Mouse (Mus musculus) limb, embryonic 14.5 days (tissue): Measurements from ENCODE around the gene BC016579. TPM values are rescaled to one million over a fixed set of nuclear protein-coding genes. Genes with fewer than 3 reads are reported as not detected.

Source experiments
- ATAC-seq: fragments of 200-750 bp; cut with Nextera tagmentation; 2 replicates; pipeline ENCODE4 v1.8.0; 2017; ENCODE audit warnings: low read depth, moderate number of reproducible peaks, moderate TSS enrichment; ENCODE audit not compliant: low FRiP score
- DNase-seq: peaks from one replicate; pipeline ENCODE4 v3.0.0-alpha.2; 2015; ENCODE audit warnings: low spot score
- H3K27ac ChIP-seq: fragments of 300-500 bp; sonication (generic); replicated peaks from 2 replicates; pipeline ENCODE4 v1.5.1; 2014; ENCODE audit warnings: low read depth, mild to moderate bottlenecking, low read length, moderate library complexity, mixed read lengths
- H3K27me3 ChIP-seq: fragments of 300-500 bp; sonication (generic); 2 replicates; pipeline ENCODE4 v1.6.1; 2014; ENCODE audit warnings: low read length, mixed read lengths; ENCODE audit not compliant: control insufficient read depth, insufficient read depth
- H3K36me3 ChIP-seq: fragments of 300-500 bp; sonication (generic); 2 replicates; pipeline ENCODE4 v1.6.1; 2014; ENCODE audit warnings: mild to moderate bottlenecking, low read length, moderate library complexity, mixed read lengths; ENCODE audit not compliant: control insufficient read depth, insufficient read depth
- H3K4me1 ChIP-seq: fragments of 300-500 bp; sonication (generic); 2 replicates; pipeline ENCODE4 v1.6.1; 2014; ENCODE audit warnings: antibody characterized with exemption, low read length, mixed read lengths; ENCODE audit not compliant: control insufficient read depth, insufficient read depth
- H3K4me2 ChIP-seq: fragments of 300-500 bp; sonication (generic); replicated peaks from 2 replicates; pipeline ENCODE4 v1.6.1; 2014; ENCODE audit warnings: low read depth, mild to moderate bottlenecking, low read length, moderate library complexity; ENCODE audit not compliant: severe bottlenecking
- H3K4me3 ChIP-seq: fragments of 300-500 bp; sonication (generic); replicated peaks from 2 replicates; pipeline ENCODE4 v1.5.1; 2014; ENCODE audit warnings: low read length
- H3K9ac ChIP-seq: fragments of 300-500 bp; sonication (generic); 2 replicates; pipeline ENCODE4 v1.6.1; 2014; ENCODE audit warnings: mild to moderate bottlenecking, low read depth, low read length, moderate library complexity; ENCODE audit not compliant: severe bottlenecking
- H3K9me3 ChIP-seq: fragments of 300-500 bp; sonication (generic); 2 replicates; pipeline ENCODE4 v1.6.1; 2016; ENCODE audit warnings: low read length; ENCODE audit not compliant: control insufficient read depth
- POLR2A ChIP-seq: fragments of 200-500 bp; IDR thresholded peaks from 2 replicates; pipeline ENCODE4 v1.8.0; 2012; ENCODE audit warnings: inconsistent platforms, mild to moderate bottlenecking, moderate library complexity, borderline replicate concordance; ENCODE audit not compliant: insufficient read depth, insufficient read length; ENCODE audit errors: extremely low read depth
- WGBS: fragments of 180-500 bp; shearing (Covaris S2); extraction: QIAGEN DNeasy Blood & Tissue Kit; methylation state at CpG from one replicate; pipeline ENCODE4 v1.1.7; 2014; 5-methylcytosine and 5-hydroxymethylcytosine counted together
- polyA plus RNA-seq, 2 experiments: library from polyadenylated mRNA; depleted of rRNA in 1 of 2; stranded (reverse) in 1 of 2; unstranded in 1 of 2; fragments of >200 nt; fragmentation: Nextera tagmentation in 1 of 2; extraction: Ambion mirVana in 1 of 2; gene quantifications; 2 replicates each; pipeline versions ENCODE4 v1.2.1 to v1.2.3; 2012 to 2014

The BC016579 gene
- polyA plus RNA-seq, 2 experiments, result 0.14 TPM; not detected in 1

GRCm38 (mm10) chr16:45670005-45670404 is 16.1 kb upstream of the BC016579 start:
- Histone ChIP-seq H3K4me2 (no peak overlapping the region), H3K4me1 (no peaks in the 10 kb centered on the region), H3K27ac (no peak overlapping the region), H3K36me3 (no peaks in the 10 kb centered on the region), H3K27me3 (no peaks in the 10 kb centered on the region), H3K4me3 (no peak overlapping the region), H3K9me3 (no peaks in the 10 kb centered on the region), H3K9ac (no peak overlapping the region)
- WGBS, result 74% methylated on average over 4 of the region's 4 CpGs
- ATAC-seq, result no peak
- no peak for DNase-seq
- no peak for TF ChIP-seq POLR2A

- 77% methylated on average over 3 of the region's 3 CpGs for WGBS
- Histone ChIP-seq H3K4me1 (no peaks in the 10 kb centered on the region), H3K36me3 (no peaks in the 10 kb centered on the region), H3K9ac (no peak overlapping the region), H3K9me3 (no peaks in the 10 kb centered on the region), H3K4me3 (no peak overlapping the region), H3K27me3 (no peaks in the 10 kb centered on the region), H3K27ac (no peak overlapping the region), H3K4me2 (no peak overlapping the region)
- DNase-seq, result no peak
- no peak for ATAC-seq
- TF ChIP-seq POLR2A, result no peak
Observed at GRCm38 (mm10) chr16:45668178-45668577, 14.3 kb upstream of the BC016579 start.

GRCm38 (mm10) chr16:45666136-45666535 is 12.3 kb upstream of the BC016579 start:
- ATAC-seq (no peak), DNase-seq (no peak)
- no peak for TF ChIP-seq POLR2A
- 76% methylated on average over 2 of the region's 2 CpGs for WGBS
- no peak overlapping the region for H3K4me2 ChIP-seq
- H3K27me3 ChIP-seq, result no peaks in the 10 kb centered on the region
- H3K4me1 ChIP-seq, result no peaks in the 10 kb centered on the region
- no peak overlapping the region for H3K9ac ChIP-seq
- no peaks in the 10 kb centered on the region for H3K9me3 ChIP-seq
- H3K4me3 ChIP-seq, result no peak overlapping the region
- no peak overlapping the region for H3K27ac ChIP-seq
- no peaks in the 10 kb centered on the region for H3K36me3 ChIP-seq

GRCm38 (mm10) chr16:45662381-45662780 is 8.5 kb upstream of the BC016579 start:
- no peak for ATAC-seq
- no peaks in the 10 kb centered on the region for H3K36me3 ChIP-seq
- DNase-seq, result no peak
- TF ChIP-seq POLR2A, result no peak
- no peak overlapping the region for H3K4me2 ChIP-seq
- H3K9me3 ChIP-seq, result no peaks in the 10 kb centered on the region
- no peaks in the 10 kb centered on the region for H3K27me3 ChIP-seq
- no peak overlapping the region for H3K9ac ChIP-seq
- no peaks in the 10 kb centered on the region for H3K4me1 ChIP-seq
- no peak overlapping the region for H3K27ac ChIP-seq
- no peak overlapping the region for H3K4me3 ChIP-seq

- TF ChIP-seq POLR2A, result no peak
- H3K4me2 ChIP-seq, result no peak overlapping the region
- no peak for ATAC-seq
- H3K27ac ChIP-seq, result no peak overlapping the region
- no peak overlapping the region for H3K9ac ChIP-seq
- 90% methylated on average over 4 of the region's 4 CpGs for WGBS
- H3K9me3 ChIP-seq, result no peaks in the 10 kb centered on the region
- H3K4me1 ChIP-seq, result no peaks in the 10 kb centered on the region
- no peak overlapping the region for H3K4me3 ChIP-seq
- no peaks in the 10 kb centered on the region for H3K27me3 ChIP-seq
- H3K36me3 ChIP-seq, result no peaks in the 10 kb centered on the region
- DNase-seq, result no peak
Observed at GRCm38 (mm10) chr16:45659596-45659995, 5.7 kb upstream of the BC016579 start.

GRCm38 (mm10) chr16:45658248-45658647 is 4.4 kb upstream of the BC016579 start:
- Histone ChIP-seq H3K9me3 (no peaks in the 10 kb centered on the region), H3K4me3 (no peak overlapping the region), H3K4me1 (peaks cover 3% of the 10 kb centered on the region; the same call in 1 of the 2 replicates), H3K36me3 (no peaks in the 10 kb centered on the region), H3K27me3 (peaks cover 8% of the 10 kb centered on the region; the same call in 1 of the 2 replicates), H3K9ac (no peak overlapping the region), H3K4me2 (no peak overlapping the region), H3K27ac (no peak overlapping the region)
- ATAC-seq (no peak), DNase-seq (no peak)
- WGBS, result 90% methylated on average over 1 of the region's 1 CpGs
- TF ChIP-seq POLR2A, result no peak
